Mouse (Mus musculus): ENCODE measurements at regions not wholly inside any gene's neighbourhood (a gene's known extent, or its start where the extent isn't known, plus 50 kb on each side); places are given as distances from the start of the nearest gene placed in this dataset.

DNA sequence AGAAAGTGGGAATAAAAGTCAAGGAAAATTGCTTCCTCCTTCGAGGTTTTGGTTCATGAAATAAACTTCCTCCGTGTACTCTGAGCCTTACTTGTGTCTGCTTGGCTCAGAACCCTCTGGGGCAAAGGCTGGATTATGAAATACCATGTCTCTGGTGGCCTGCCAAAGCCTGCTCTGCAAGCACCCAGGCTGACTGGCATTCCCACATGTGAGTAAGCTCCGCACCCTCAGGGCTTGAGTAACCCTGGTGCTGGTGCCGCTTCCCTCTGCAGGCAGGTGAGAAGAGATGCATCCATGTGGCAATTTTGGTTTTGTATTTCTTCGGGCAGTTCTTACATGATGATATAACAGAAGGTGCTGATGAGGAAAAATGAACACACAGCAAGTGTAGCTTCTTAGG lies 66.0 kb downstream of the Nr2f2 start:
- H3K9me3 ChIP-seq (replicated peaks; ENCODE audit: control insufficient read depth, low read length), result no peaks in the 10 kb centered on the region
- no peaks in the 10 kb centered on the region for H3K36me3 ChIP-seq (ENCODE audit: control insufficient read depth, insufficient read depth, low read length)
- no peak overlapping the region for H3K9ac ChIP-seq (ENCODE audit: low read length)
- no peak overlapping the region for H3K4me2 ChIP-seq (ENCODE audit: low read depth, low read length)
- peak; percentile 68 for ATAC-seq (ENCODE audit: insufficient read depth, low FRiP score)
- H3K27ac ChIP-seq (ENCODE audit: low read length), result no peak overlapping the region
- WGBS, result 66% methylated on average over 5 of the region's 5 CpGs
- no peaks in the 10 kb centered on the region for H3K27me3 ChIP-seq (ENCODE audit: control insufficient read depth, insufficient read depth, low read length)
- H3K4me1 ChIP-seq (ENCODE audit: control insufficient read depth, insufficient read depth, low read length), result no peaks in the 10 kb centered on the region
- H3K4me3 ChIP-seq (replicated peaks; ENCODE audit: low read length), result no peak overlapping the region

DNA sequence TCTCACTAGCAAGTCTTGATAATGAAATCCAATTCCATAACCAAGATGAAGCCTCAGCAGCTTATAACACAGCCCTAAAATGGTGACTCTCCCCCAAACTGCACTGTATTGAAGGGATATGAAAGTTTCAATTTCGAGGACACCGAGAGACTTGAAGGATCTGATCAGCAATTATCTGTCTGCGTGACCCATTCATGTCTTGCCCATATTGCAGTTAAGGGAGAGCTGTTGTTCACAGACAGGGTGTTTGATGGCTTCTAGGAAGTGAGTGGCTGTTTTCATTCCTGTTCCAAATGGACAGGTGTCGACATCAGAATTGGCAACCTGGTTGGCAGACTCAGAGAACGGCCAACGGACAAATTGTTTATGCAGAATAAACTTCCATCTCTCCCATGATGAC lies 75.1 kb downstream of the Nr2f2 start:
- H3K36me3 ChIP-seq (ENCODE audit: control insufficient read depth, insufficient read depth, low read length), result no peaks in the 10 kb centered on the region
- peaks cover 28% of the 10 kb centered on the region for H3K27me3 ChIP-seq (ENCODE audit: control insufficient read depth, insufficient read depth, low read length)
- no peak overlapping the region for H3K9ac ChIP-seq (ENCODE audit: low read length)
- peaks cover 7% of the 10 kb centered on the region for H3K4me1 ChIP-seq (ENCODE audit: control insufficient read depth, insufficient read depth, low read length)
- 90% methylated on average over 6 of the region's 6 CpGs for WGBS
- no peak overlapping the region for H3K27ac ChIP-seq (ENCODE audit: low read length)
- H3K4me3 ChIP-seq (replicated peaks; ENCODE audit: low read length), result no peak overlapping the region
- no peak overlapping the region for H3K4me2 ChIP-seq (ENCODE audit: low read depth, low read length)
- H3K9me3 ChIP-seq (replicated peaks; ENCODE audit: control insufficient read depth, low read length), result 0 out of 2 replicates have a peak, but pooled peaks cover 4% of the 10 kb centered on the region
- ATAC-seq (ENCODE audit: insufficient read depth, low FRiP score), result no peak

DNA sequence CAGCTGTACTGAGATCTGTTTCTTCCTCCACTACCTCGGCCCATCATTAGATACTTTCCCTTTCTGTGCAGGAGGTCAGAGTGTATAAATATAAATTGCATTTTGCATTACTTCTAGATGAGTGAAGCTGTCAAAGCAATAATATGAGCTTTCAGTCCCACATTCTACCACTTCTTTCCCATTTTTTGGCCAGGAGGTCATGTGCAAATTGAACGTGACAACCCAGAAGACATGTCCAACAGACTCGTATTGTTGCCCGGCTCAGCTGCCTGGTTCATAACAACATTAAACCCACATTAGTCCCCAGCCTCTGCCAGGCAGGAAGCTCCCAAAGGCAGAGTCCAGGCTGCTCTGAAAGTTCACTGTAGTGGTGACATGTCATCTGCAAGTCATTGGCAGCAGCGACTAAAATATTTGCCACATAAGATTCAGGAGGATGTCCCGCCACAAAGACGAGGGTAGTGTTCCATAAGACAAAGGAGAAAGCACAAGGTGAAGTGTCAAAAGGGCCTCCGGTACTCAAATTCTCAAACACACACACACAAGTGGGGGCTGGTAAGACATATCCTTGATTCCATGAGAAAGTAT lies 75.7 kb downstream of the Nr2f2 start:
- 0 out of 2 replicates have a peak, but pooled peaks cover 4% of the 10 kb centered on the region for H3K9me3 ChIP-seq (replicated peaks; ENCODE audit: control insufficient read depth, low read length)
- H3K9ac ChIP-seq (ENCODE audit: low read length), result no peak overlapping the region
- H3K4me1 ChIP-seq (ENCODE audit: control insufficient read depth, insufficient read depth, low read length), result peaks cover 7% of the 10 kb centered on the region
- WGBS, result 69% methylated on average over 8 of the region's 8 CpGs
- ATAC-seq (ENCODE audit: insufficient read depth, low FRiP score), result no peak
- no peak overlapping the region for H3K27ac ChIP-seq (ENCODE audit: low read length)
- H3K4me3 ChIP-seq (replicated peaks; ENCODE audit: low read length), result no peak overlapping the region
- no peaks in the 10 kb centered on the region for H3K36me3 ChIP-seq (ENCODE audit: control insufficient read depth, insufficient read depth, low read length)
- H3K4me2 ChIP-seq (ENCODE audit: low read depth, low read length), result no peak overlapping the region
- H3K27me3 ChIP-seq (ENCODE audit: control insufficient read depth, insufficient read depth, low read length), result peaks cover 28% of the 10 kb centered on the region

DNA sequence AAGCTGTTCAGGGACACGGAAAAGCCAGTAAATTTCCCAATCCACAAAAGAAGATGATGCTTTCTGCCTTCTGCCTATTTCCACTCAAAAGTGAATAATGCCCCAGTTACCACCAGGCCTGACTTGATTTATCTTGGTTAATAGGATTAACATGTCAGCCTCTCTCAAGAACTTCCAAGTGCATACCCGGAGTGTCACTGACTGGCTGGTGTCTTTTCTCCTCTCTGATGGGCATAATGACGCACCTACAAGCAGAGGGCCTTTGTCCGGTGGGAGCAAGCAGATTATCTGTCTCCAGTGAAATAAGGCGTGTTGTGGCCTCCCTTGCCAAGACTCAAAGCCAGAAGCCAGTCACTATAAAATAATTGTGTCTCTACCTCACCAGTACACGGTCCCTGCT lies 76.3 kb downstream of the Nr2f2 start:
- Histone ChIP-seq H3K9ac (ENCODE audit: low read length) (no peak overlapping the region), H3K9me3 (replicated peaks; ENCODE audit: control insufficient read depth, low read length) (0 out of 2 replicates have a peak, but pooled peaks cover 4% of the 10 kb centered on the region), H3K27me3 (ENCODE audit: control insufficient read depth, insufficient read depth, low read length) (peaks cover 34% of the 10 kb centered on the region), H3K4me1 (ENCODE audit: control insufficient read depth, insufficient read depth, low read length) (peaks cover 7% of the 10 kb centered on the region), H3K4me3 (replicated peaks; ENCODE audit: low read length) (no peak overlapping the region), H3K27ac (ENCODE audit: low read length) (no peak overlapping the region), H3K4me2 (ENCODE audit: low read depth, low read length) (no peak overlapping the region), H3K36me3 (ENCODE audit: control insufficient read depth, insufficient read depth, low read length) (no peaks in the 10 kb centered on the region)
- ATAC-seq (ENCODE audit: insufficient read depth, low FRiP score), result no peak
- WGBS, result 66% methylated on average over 6 of the region's 6 CpGs

DNA sequence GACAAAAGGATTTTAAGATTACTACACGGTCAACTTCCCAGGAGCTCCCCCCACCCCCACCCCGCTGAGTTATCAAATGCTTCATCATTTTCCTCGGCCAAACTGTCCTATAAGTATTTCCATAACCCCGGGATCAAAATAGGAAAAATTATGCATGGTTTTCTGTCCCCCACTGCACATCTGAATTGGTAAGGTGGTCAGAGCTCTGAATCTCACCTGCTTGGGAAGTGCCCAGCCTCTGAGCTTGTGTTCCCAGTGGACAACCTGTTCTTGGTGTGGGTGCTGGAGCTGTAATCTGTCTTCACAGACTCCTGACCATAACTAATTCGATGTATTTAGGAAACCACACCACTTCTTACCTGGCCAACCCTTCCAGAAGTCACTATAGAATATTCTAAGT lies 77.9 kb downstream of the Nr2f2 start:
- Histone ChIP-seq H3K9me3 (replicated peaks; ENCODE audit: control insufficient read depth, low read length) (0 out of 2 replicates have a peak, but pooled peaks cover 4% of the 10 kb centered on the region), H3K36me3 (ENCODE audit: control insufficient read depth, insufficient read depth, low read length) (no peaks in the 10 kb centered on the region), H3K27ac (ENCODE audit: low read length) (no peak overlapping the region), H3K27me3 (ENCODE audit: control insufficient read depth, insufficient read depth, low read length) (peaks cover 44% of the 10 kb centered on the region), H3K4me1 (ENCODE audit: control insufficient read depth, insufficient read depth, low read length) (peaks cover 7% of the 10 kb centered on the region), H3K4me2 (ENCODE audit: low read depth, low read length) (peak overlapping the region; percentile 51), H3K4me3 (replicated peaks; ENCODE audit: low read length) (no peak overlapping the region), H3K9ac (ENCODE audit: low read length) (no peak overlapping the region)
- WGBS, result 24% methylated on average over 5 of the region's 5 CpGs
- no peak for ATAC-seq (ENCODE audit: insufficient read depth, low FRiP score)

DNA sequence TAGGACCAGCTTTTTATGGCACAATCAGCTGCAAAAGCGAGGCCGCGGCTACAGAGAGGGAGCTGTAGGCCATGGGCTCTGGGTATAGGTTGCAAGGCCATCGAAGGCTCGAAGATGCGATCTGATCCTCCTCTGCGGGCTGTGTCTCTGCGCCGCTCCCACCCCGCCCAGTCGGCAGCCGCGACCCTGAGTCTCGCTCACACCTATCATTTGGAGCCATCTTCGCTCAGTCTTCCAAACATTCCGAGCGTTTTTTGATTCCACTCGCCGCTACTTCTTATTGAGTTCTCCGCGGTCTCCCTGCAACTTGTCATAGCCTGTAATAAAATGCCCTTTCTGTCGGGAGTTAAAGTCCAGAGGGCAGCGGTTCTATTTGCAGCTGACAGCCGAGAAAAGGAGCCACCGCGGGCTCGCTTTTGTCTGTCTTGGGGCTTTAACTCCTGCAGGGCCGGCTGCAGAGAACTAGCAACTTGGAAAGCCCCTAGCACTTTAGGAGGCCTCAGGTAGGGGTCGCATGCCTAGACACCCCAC lies 78.6 kb downstream of the Nr2f2 start:
- peak overlapping the region; percentile 34 for H3K4me3 ChIP-seq (replicated peaks; ENCODE audit: low read length)
- H3K36me3 ChIP-seq (ENCODE audit: control insufficient read depth, insufficient read depth, low read length), result no peaks in the 10 kb centered on the region
- no peak overlapping the region for H3K27ac ChIP-seq (ENCODE audit: low read length)
- WGBS, result 2% methylated on average over 29 of the region's 29 CpGs
- peaks cover 48% of the 10 kb centered on the region for H3K27me3 ChIP-seq (ENCODE audit: control insufficient read depth, insufficient read depth, low read length)
- peak overlapping the region; percentile 51 for H3K4me2 ChIP-seq (ENCODE audit: low read depth, low read length)
- no peak overlapping the region for H3K9ac ChIP-seq (ENCODE audit: low read length)
- H3K4me1 ChIP-seq (ENCODE audit: control insufficient read depth, insufficient read depth, low read length), result peaks cover 7% of the 10 kb centered on the region
- ATAC-seq (ENCODE audit: insufficient read depth, low FRiP score), result no peak
- 0 out of 2 replicates have a peak, but pooled peaks cover 4% of the 10 kb centered on the region for H3K9me3 ChIP-seq (replicated peaks; ENCODE audit: control insufficient read depth, low read length)

DNA sequence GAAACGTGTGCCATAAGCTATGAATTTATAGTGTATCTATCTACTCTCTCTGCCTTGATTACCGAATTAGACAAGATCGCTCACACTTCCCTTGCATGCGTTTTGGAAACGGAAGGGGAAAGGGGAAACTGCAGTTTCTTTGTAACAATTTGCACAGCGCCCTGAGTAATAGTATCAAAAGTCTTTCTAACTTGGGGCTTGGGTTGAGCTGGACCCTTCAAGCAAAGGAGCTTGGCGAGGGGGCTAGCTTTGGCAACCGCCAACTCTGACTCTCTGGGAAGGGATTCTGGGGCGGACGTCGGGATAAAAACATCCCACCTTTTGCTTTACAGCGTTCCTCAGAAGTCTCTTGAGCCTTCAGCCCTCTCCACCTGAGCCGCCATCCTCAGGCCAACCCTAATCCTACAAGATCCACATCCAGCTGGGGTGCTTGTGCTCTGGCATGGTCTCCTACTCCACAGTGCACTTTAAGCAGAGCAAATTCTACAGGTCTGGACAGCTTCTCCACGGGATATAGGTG lies 79.6 kb downstream of the Nr2f2 start:
- no peaks in the 10 kb centered on the region for H3K36me3 ChIP-seq (ENCODE audit: control insufficient read depth, insufficient read depth, low read length)
- ATAC-seq (ENCODE audit: insufficient read depth, low FRiP score), result no peak
- H3K9ac ChIP-seq (ENCODE audit: low read length), result no peak overlapping the region
- H3K4me1 ChIP-seq (ENCODE audit: control insufficient read depth, insufficient read depth, low read length), result peaks cover 7% of the 10 kb centered on the region
- peaks cover 57% of the 10 kb centered on the region for H3K27me3 ChIP-seq (ENCODE audit: control insufficient read depth, insufficient read depth, low read length)
- no peak overlapping the region for H3K4me3 ChIP-seq (replicated peaks; ENCODE audit: low read length)
- WGBS, result 40% methylated on average over 14 of the region's 14 CpGs
- H3K27ac ChIP-seq (ENCODE audit: low read length), result no peak overlapping the region
- no peak overlapping the region for H3K4me2 ChIP-seq (ENCODE audit: low read depth, low read length)
- H3K9me3 ChIP-seq (replicated peaks; ENCODE audit: control insufficient read depth, low read length), result no peaks in the 10 kb centered on the region

DNA sequence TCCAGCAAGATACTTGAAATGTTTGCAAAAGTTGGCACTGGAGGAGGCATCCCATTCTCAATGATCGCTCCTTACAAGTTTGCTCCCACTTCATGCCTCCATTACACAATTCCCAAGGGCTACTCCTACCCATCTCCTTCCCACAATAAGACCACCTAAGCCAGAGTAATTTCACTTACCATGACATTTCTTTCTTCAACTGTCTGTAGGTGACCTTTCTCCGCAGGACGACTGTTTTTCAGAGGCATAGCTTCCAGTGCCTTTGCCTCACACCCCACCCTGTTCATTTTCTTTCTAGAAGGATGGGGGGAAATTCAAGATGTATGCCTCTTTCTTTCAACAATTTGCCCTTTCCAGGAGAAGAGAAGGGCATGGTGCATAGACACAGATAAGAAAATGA lies 81.2 kb downstream of the Nr2f2 start:
- no peak overlapping the region for H3K4me3 ChIP-seq (replicated peaks; ENCODE audit: low read length)
- no peak for ATAC-seq (ENCODE audit: insufficient read depth, low FRiP score)
- 54% methylated on average over 3 of the region's 3 CpGs for WGBS
- H3K9ac ChIP-seq (ENCODE audit: low read length), result no peak overlapping the region
- no peaks in the 10 kb centered on the region for H3K36me3 ChIP-seq (ENCODE audit: control insufficient read depth, insufficient read depth, low read length)
- peaks cover 12% of the 10 kb centered on the region for H3K4me1 ChIP-seq (ENCODE audit: control insufficient read depth, insufficient read depth, low read length)
- no peak overlapping the region for H3K4me2 ChIP-seq (ENCODE audit: low read depth, low read length)
- H3K27ac ChIP-seq (ENCODE audit: low read length), result no peak overlapping the region
- peaks cover 66% of the 10 kb centered on the region for H3K27me3 ChIP-seq (ENCODE audit: control insufficient read depth, insufficient read depth, low read length)
- no peaks in the 10 kb centered on the region for H3K9me3 ChIP-seq (replicated peaks; ENCODE audit: control insufficient read depth, low read length)

DNA sequence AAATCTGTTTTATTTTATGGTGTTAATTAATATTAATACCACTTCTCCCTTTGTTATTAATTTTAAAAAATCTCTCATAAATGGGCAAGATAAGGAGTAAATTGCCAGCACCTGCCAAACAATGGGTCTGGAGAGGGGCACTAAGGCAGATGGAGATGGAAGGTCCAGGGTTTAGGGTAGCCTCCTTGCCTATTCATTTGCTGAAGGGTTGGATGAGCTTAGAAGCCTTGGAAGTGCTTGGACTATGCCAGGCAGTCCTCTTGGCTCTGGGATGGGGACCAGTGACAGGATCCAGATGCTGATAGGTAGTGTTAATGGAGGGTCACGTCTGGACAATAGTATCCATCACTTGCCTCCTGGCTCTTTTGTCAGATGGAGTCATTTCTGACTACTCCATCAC lies 82.7 kb downstream of the Nr2f2 start:
- WGBS, result 33% methylated on average over 1 of the region's 1 CpGs
- H3K9me3 ChIP-seq (replicated peaks; ENCODE audit: control insufficient read depth, low read length), result no peaks in the 10 kb centered on the region
- ATAC-seq (ENCODE audit: insufficient read depth, low FRiP score), result no peak
- peaks cover 59% of the 10 kb centered on the region for H3K27me3 ChIP-seq (ENCODE audit: control insufficient read depth, insufficient read depth, low read length)
- H3K4me1 ChIP-seq (ENCODE audit: control insufficient read depth, insufficient read depth, low read length), result peaks cover 12% of the 10 kb centered on the region
- H3K9ac ChIP-seq (ENCODE audit: low read length), result no peak overlapping the region
- no peak overlapping the region for H3K4me2 ChIP-seq (ENCODE audit: low read depth, low read length)
- no peak overlapping the region for H3K4me3 ChIP-seq (replicated peaks; ENCODE audit: low read length)
- H3K27ac ChIP-seq (ENCODE audit: low read length), result no peak overlapping the region
- no peaks in the 10 kb centered on the region for H3K36me3 ChIP-seq (ENCODE audit: control insufficient read depth, insufficient read depth, low read length)

Measured in stomach, embryonic 16.5 days (tissue).